Mouse (Mus musculus) forebrain, embryonic 15.5 days (tissue): ENCODE results near the gene Nmi. TPM values are rescaled to one million over a fixed set of nuclear protein-coding genes. Genes with fewer than 3 reads are reported as not detected.

ENCODE experiments used
- ATAC-seq: fragments of 200-750 bp; cut with Nextera tagmentation; replicated peaks from 2 replicates; pipeline ENCODE4 v1.8.0; 2017; ENCODE audit warnings: mild to moderate bottlenecking, moderate TSS enrichment, moderate library complexity
- H3K27ac ChIP-seq: fragments of 300-500 bp; sonication (generic); replicated peaks from 2 replicates; pipeline ENCODE4 v1.5.1; 2015; ENCODE audit warnings: mild to moderate bottlenecking, inconsistent platforms
- H3K27me3 ChIP-seq: fragments of 300-500 bp; sonication (generic); 2 replicates; pipeline ENCODE4 v1.6.1; 2015; ENCODE audit warnings: inconsistent platforms
- H3K36me3 ChIP-seq: fragments of 300-500 bp; sonication (generic); 2 replicates; pipeline ENCODE4 v1.6.1; 2015; ENCODE audit warnings: mild to moderate bottlenecking, inconsistent platforms
- H3K4me1 ChIP-seq: fragments of 300-500 bp; sonication (generic); 2 replicates; pipeline ENCODE4 v1.6.1; 2015; ENCODE audit warnings: inconsistent platforms
- H3K4me2 ChIP-seq: fragments of 300-500 bp; sonication (generic); replicated peaks from 2 replicates; pipeline ENCODE4 v1.6.1; 2015; ENCODE audit warnings: mild to moderate bottlenecking, inconsistent platforms
- H3K4me3 ChIP-seq: fragments of 300-500 bp; sonication (generic); 2 replicates; pipeline ENCODE4 v1.5.1; 2015; ENCODE audit warnings: mild to moderate bottlenecking, inconsistent platforms
- H3K9ac ChIP-seq: fragments of 300-500 bp; sonication (generic); replicated peaks from 2 replicates; pipeline ENCODE4 v1.6.1; 2015; ENCODE audit warnings: mild to moderate bottlenecking, inconsistent platforms
- H3K9me3 ChIP-seq: fragments of 300-500 bp; sonication (generic); 2 replicates; pipeline ENCODE4 v1.6.1; 2016; ENCODE audit warnings: inconsistent platforms
- WGBS: fragments of 180-500 bp; shearing (Covaris S2); methylation state at CpG from one replicate; pipeline ENCODE4 v1.1.7; 2015; ENCODE audit warnings: mixed read lengths; 5-methylcytosine and 5-hydroxymethylcytosine counted together
- polyA plus RNA-seq: library from polyadenylated mRNA; unstranded; fragments of >200 nt; fragmentation: Nextera tagmentation; extraction: Ambion mirVana; gene quantifications from 2 replicates; pipeline ENCODE4 v1.2.1, GENCODE M21; 2015

The Nmi gene
- polyA plus RNA-seq, 1 experiment from 2014 or later = 4.7 TPM

DNA sequence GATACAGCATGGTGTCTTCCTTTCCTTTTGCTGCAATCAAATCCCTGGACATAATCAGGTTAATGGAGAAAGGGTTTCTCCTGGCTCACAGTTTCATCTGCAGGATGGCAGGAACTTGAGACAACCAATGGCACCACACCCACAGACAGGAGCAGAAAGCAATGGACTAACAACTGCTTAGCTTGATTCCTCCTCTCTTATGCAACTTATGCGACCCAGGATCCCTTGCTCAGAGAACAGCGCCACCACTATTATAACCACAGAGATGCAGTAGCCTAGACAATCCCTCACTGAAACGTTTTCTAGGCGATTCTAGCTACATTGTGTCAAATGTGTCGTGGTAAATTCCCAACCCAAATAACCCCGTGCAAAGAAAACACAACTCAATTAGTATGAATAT is 36.3 kb downstream of the Nmi start:
- H3K27ac ChIP-seq = no peak overlapping the region
- 65% methylated on average over 6 of the region's 6 CpGs for WGBS
- ATAC-seq = no peak

DNA sequence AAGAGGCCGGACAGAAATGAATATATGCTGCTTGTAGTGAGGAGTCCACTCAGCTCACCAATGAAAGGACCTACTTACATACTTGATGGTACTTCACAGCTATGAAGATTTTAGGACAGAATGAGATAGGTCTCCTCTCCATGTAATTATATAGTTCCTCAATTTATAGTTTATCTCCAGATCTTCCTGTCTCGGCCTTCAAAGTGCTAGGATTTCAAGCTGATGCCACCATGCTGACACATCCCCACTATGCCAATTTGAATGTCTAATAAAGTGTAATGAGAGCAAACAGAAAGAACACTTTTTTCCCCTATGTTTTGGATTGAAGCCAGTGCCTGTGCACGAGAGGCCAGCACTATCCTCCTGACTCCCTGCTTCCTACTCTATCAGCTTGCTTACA is 36.7 kb downstream of the Nmi start:
- H3K27me3 ChIP-seq = no peaks in the 10 kb centered on the region
- H3K9me3 ChIP-seq = no peaks in the 10 kb centered on the region
- no peak overlapping the region for H3K4me3 ChIP-seq
- H3K36me3 ChIP-seq = no peaks in the 10 kb centered on the region
- H3K4me2 ChIP-seq = no peak overlapping the region
- WGBS = 69% methylated on average over 3 of the region's 3 CpGs
- no peak overlapping the region for H3K27ac ChIP-seq
- no peak overlapping the region for H3K9ac ChIP-seq
- ATAC-seq = no peak
- peaks cover 3% of the 10 kb centered on the region; the same call in 1 of the 2 replicates for H3K4me1 ChIP-seq

More for the DNA sequence above, 36.3 kb downstream of the Nmi start:
- no peaks in the 10 kb centered on the region for H3K9me3 ChIP-seq
- H3K36me3 ChIP-seq = no peaks in the 10 kb centered on the region
- H3K4me2 ChIP-seq = no peak overlapping the region
- no peak overlapping the region for H3K9ac ChIP-seq
- no peak overlapping the region for H3K4me3 ChIP-seq
- H3K4me1 ChIP-seq = peaks cover 3% of the 10 kb centered on the region; the same call in 1 of the 2 replicates
- no peaks in the 10 kb centered on the region for H3K27me3 ChIP-seq

DNA sequence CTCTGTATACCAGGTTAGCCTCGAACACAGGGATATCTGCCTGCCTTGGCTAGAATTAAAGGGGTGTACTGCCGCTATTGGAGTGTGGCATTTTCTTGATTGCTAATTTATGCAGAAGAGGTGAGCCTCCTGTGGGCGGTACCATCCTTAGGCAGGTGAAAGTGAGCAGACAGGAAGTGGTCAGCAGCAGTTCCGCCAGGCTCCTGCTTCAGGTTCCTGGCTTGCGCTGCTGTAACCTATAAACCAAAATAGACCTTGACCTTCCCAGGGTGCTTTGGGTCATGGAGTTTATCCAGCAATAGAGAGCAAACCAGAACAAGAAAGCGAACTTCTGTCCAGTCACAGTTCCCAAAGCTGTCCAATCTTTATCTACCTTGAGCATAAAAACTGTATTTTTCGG is 37.4 kb downstream of the Nmi start:
- Histone ChIP-seq H3K9ac (no peak overlapping the region), H3K4me2 (no peak overlapping the region), H3K4me1 (peaks cover 3% of the 10 kb centered on the region; the same call in 1 of the 2 replicates), H3K36me3 (no peaks in the 10 kb centered on the region), H3K9me3 (no peaks in the 10 kb centered on the region), H3K27ac (no peak overlapping the region), H3K4me3 (no peak overlapping the region), H3K27me3 (no peaks in the 10 kb centered on the region)
- no peak for ATAC-seq
- 96% methylated on average over 7 of the region's 7 CpGs for WGBS

DNA sequence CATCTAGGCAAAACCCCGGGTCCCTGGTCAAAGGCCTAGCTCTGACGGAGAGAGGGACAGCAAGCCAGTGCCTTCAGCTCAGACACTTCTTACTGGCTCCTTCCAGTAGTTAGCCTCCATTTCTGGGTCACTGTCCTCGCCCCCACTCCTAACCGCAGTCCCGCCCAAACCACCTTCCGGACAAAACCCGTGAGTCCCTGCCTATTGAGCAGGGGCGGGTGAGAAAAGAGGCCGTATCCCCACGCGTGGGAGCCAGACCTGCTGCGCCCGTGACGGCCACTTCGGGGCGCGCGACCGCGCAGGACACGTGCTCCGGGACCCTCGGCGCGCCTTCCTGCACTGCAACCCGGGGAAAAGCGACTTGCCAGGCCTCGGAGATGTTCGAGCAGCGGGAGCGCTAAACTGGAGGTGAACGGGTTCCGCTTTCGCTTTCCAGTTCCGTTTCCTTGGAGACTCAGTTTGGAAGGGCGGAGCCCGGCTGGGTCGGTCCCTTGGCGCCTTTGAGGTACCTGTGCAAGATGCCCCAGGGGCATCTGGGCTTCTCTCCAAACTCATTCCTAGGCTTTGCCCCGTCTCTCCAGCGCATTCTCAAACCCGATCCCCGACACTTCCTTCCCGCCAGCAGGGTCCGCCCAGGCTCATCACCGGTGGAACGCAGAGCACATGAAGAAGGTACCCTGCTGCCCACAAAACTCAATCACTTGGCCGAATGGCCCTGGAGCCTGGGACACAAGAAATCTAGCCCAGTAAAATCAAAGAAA is 38.5 kb downstream of the Nmi start, which contains the start of gene Rbm43:
Gene Rbm43 (minus strand): TSS at position 590 of the 761 bp plus-strand sequence.
- Histone ChIP-seq H3K4me2 (peak within 1 kb of the TSS; percentile 79), H3K9ac (peak within 1 kb of the TSS; percentile 57), H3K27me3 (no peaks in the 10 kb centered on the region), H3K36me3 (no peaks in the 10 kb centered on the region), H3K27ac (no peak within 1 kb of the TSS), H3K4me1 (peaks cover 3% of the 10 kb centered on the region; the same call in 1 of the 2 replicates), H3K4me3 (peak within 1 kb of the TSS; percentile 56), H3K9me3 (no peaks in the 10 kb centered on the region)
- ATAC-seq = peak; percentile 88
- under 1% methylated on average over 48 of the region's 48 CpGs for WGBS

DNA sequence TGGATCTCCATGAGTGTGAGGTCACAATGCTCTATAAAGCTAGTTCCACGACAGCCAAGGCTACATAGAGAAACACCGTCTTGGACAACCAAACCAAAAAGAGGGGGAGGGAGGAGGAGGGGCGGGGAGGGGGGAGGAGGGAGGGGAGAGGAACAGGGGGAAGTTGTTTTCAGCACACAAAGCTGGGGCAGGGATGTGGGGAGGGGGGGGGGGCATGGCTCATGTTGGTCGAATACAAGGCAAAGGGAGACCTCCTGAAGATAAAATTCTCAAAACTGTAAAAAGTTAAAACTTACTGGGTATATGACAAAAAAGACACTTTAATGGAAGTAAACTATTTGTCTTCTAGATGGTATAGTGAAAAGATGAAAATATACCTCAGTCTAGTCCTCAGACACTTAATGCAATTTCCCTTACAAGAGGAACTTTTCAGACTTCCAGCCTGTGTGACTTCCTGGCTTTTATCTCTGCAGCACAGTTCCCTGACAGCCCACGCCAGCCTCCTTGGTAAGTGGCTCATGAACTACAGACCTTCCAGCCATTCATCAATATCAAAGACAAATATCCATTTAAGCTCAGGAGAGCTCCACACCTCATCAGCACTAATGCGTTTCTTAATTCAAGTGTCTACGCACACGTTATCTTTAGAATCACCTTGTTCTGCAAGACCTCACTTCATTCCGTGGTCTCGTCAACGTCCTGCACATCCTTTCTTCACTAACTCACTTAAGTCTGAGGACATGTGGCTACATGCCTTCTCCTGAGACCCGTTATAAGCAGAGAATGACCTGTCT is 39.8 kb downstream of the Nmi start:
- H3K36me3 ChIP-seq = no peaks in the 10 kb centered on the region
- ATAC-seq = no peak
- no peaks in the 10 kb centered on the region for H3K9me3 ChIP-seq
- H3K4me3 ChIP-seq = no peak overlapping the region
- no peak overlapping the region for H3K9ac ChIP-seq
- H3K4me1 ChIP-seq = peaks cover 3% of the 10 kb centered on the region; the same call in 1 of the 2 replicates
- peak overlapping the region; percentile 79; the same call in 1 of the 2 replicates for H3K4me2 ChIP-seq
- no peak overlapping the region for H3K27ac ChIP-seq
- H3K27me3 ChIP-seq = no peaks in the 10 kb centered on the region
- 76% methylated on average over 11 of the region's 12 CpGs for WGBS

DNA sequence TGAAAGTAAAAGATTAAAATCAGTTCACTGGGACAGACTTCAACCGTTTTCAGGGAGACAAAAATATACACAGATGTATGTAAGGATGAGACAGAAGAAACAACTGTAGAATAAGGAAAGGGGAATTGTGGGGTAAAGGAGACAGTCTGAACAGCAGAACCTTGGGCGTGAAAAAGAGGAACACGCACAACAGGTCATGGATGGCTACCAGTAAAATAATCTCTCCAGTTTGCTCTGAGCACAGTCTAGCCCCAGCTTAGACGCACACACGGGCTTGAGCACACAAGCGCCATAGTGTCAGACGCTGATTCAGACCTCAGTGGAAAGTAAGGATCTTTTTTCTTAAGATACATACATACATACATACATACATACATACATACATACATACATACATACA is 42.1 kb downstream of the Nmi start:
- WGBS = 95% methylated on average over 7 of the region's 7 CpGs
- no peak overlapping the region for H3K9ac ChIP-seq
- no peak overlapping the region for H3K27ac ChIP-seq
- ATAC-seq = no peak
- no peaks in the 10 kb centered on the region for H3K9me3 ChIP-seq
- H3K4me1 ChIP-seq = peaks cover 3% of the 10 kb centered on the region; the same call in 1 of the 2 replicates
- H3K4me2 ChIP-seq = no peak overlapping the region
- no peak overlapping the region for H3K4me3 ChIP-seq
- no peaks in the 10 kb centered on the region for H3K27me3 ChIP-seq
- H3K36me3 ChIP-seq = no peaks in the 10 kb centered on the region

DNA sequence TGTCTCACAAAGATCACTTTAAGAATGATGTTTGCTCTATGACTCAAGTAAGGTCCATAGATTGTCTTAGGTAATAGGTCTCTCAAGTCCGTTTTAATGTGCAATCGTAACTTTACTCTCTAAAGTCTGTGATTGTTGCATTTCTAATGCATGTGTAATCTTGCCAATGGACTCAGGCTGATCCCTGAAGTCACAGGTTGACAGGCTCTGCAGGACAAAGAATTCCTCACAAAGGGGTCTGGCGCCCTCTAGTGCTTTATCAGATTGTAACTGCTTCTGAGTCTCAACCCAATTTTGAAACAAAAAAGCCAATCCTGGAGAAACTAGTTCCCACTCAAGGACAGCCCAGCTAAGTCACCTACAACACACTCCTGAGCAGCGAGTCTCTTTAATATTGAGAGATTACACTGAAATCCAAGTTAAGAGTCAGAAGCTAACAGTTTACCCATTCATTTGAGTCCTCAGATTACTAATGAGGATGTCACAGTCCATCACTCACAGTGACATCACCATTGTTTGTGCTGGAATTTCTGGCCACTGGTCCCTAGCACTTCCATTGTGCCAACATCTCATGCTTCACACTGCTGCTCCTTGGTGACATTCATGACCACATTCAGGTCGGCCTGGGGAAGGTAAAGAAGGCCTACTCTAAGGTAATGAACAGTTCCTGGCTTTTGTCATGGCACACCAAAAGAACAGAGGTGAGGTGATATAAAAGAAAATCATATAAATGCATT is 58.2 kb downstream of the Nmi start:
- Histone ChIP-seq H3K36me3 (no peaks in the 10 kb centered on the region), H3K4me1 (no peaks in the 10 kb centered on the region), H3K4me3 (no peak overlapping the region), H3K9me3 (no peaks in the 10 kb centered on the region), H3K9ac (no peak overlapping the region), H3K27ac (no peak overlapping the region), H3K27me3 (no peaks in the 10 kb centered on the region), H3K4me2 (no peak overlapping the region)
- WGBS = 9% methylated on average over 5 of the region's 5 CpGs
- peak; percentile 71; the same call in 1 of the 2 replicates for ATAC-seq

DNA sequence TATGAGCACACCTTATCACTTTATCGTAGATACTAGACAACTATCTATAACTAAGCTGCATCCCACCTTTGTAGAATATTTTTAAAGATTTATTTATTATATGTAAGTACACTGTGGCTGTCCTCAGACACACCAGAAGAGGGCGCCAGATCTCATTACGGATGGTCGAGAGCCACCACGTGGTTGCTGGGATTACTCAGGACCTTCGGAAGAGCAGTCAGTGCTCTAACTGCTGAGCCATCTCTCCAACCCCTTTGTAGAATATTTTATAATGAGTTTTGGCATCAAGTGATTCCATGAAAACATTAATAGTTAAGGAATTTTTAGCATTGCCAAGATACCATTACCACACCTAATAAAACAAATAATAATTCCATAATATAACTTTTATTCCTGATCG is 58.8 kb downstream of the Nmi start:
- Histone ChIP-seq H3K4me2 (no peak overlapping the region), H3K4me3 (no peak overlapping the region), H3K36me3 (no peaks in the 10 kb centered on the region), H3K27me3 (no peaks in the 10 kb centered on the region), H3K4me1 (no peaks in the 10 kb centered on the region), H3K27ac (no peak overlapping the region), H3K9ac (no peak overlapping the region), H3K9me3 (no peaks in the 10 kb centered on the region)
- 59% methylated on average over 7 of the region's 7 CpGs for WGBS
- ATAC-seq = no peak

DNA sequence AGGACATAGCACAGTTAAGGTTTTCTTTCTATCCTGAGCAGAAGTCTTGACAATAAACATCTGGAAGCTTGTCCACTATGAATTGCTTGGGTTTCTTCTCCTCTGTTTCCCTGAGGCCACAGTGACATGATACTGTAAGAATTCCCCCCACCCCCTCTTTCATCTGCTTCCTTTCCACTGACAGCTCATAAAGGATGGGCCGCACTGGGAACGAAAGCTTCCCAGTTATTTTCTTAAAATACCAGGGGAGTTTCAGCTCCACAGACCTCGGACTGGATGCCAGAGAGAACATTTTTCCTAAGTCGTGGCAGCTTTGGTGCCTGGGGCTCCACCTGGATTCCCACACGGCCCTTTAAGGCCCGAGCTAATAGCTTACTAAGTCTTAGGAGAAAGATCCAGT is 60.6 kb downstream of the Nmi start:
- 73% methylated on average over 6 of the region's 6 CpGs for WGBS
- H3K4me2 ChIP-seq = no peak overlapping the region

DNA sequence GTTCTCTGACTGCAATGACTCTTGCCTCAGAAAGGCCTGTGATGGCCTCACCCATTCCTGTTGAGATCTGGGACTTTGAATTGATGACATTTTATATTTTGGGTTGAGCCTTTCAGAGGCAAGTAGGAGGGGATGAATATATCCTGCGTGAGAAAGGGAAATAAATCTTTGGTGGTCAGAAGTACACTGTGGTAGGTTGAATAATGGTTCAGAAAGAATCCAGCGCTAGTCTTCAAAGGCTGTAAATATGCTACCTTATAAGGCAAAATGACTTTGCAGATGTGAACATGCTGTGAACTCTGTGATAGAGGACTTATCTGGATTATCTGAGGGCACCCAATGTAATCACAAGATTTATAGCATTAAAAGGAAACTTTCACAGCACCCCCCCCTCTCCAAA is 61.4 kb downstream of the Nmi start:
- Histone ChIP-seq H3K4me1 (no peaks in the 10 kb centered on the region), H3K27me3 (no peaks in the 10 kb centered on the region), H3K27ac (no peak overlapping the region), H3K4me2 (no peak overlapping the region), H3K9ac (no peak overlapping the region), H3K4me3 (no peak overlapping the region), H3K36me3 (no peaks in the 10 kb centered on the region), H3K9me3 (no peaks in the 10 kb centered on the region)
- ATAC-seq = no peak
- WGBS = 90% methylated on average over 2 of the region's 2 CpGs

More for the DNA sequence above, 60.6 kb downstream of the Nmi start:
- no peaks in the 10 kb centered on the region for H3K4me1 ChIP-seq
- H3K9me3 ChIP-seq = no peaks in the 10 kb centered on the region
- H3K9ac ChIP-seq = no peak overlapping the region
- no peak overlapping the region for H3K27ac ChIP-seq
- H3K36me3 ChIP-seq = no peaks in the 10 kb centered on the region
- H3K27me3 ChIP-seq = no peaks in the 10 kb centered on the region
- H3K4me3 ChIP-seq = no peak overlapping the region
- no peak for ATAC-seq

DNA sequence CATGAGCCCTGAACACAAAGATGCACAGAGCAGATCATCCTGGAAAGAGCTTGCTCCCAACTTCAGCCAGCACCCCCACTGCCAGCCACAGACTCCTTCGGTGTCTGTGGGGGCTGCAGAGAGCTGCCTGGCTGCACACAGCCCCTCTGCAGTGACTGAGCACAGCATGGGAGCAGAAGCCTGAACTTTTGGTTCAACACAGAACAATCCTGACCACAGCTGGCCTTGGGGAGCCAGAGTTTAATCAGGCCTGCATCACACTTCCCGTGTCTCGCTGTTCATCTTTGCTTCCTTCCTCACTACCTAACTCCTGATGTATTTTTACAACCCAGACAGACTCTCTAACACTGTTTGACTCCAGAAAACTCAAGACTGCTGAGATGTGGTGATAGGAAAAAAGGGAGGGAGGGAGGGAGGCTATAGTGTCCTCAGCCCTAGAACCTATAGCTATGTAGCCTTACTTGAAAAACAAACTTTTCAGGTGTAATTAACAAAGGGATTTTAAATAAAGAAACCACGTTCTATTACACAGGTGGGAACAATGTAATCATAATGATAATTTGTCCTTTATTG is 65.7 kb downstream of the Nmi start:
- ATAC-seq = no peak
- Histone ChIP-seq H3K4me2 (no peak overlapping the region), H3K4me3 (no peak overlapping the region), H3K27me3 (no peaks in the 10 kb centered on the region), H3K36me3 (no peaks in the 10 kb centered on the region), H3K9me3 (no peaks in the 10 kb centered on the region), H3K27ac (no peak overlapping the region), H3K4me1 (no peaks in the 10 kb centered on the region), H3K9ac (no peak overlapping the region)
- WGBS = 48% methylated on average over 4 of the region's 4 CpGs
